Mouse (Mus musculus): ENCODE data around the gene Mchr1. TPM values are rescaled to one million over a fixed set of nuclear protein-coding genes. Genes with fewer than 3 reads are reported as not detected.

Gene Mchr1
- total RNA-seq, 2 experiments from 2014 or later, result not detected

- no peak for ATAC-seq (replicated peaks; ENCODE audit: poor library complexity)
Measured at GRCm38 (mm10) chr15:81267416-81267815, 32.1 kb downstream of the Mchr1 start.

- no peak for ATAC-seq (replicated peaks; ENCODE audit: poor library complexity)
Measured at GRCm38 (mm10) chr15:81272305-81273053, 37.2 kb downstream of the Mchr1 start.

- no peak for ATAC-seq (replicated peaks; ENCODE audit: poor library complexity)
Measured at GRCm38 (mm10) chr15:81273361-81273760, 38.1 kb downstream of the Mchr1 start.

GRCm38 (mm10) chr15:81277928-81278327 is 42.6 kb downstream of the Mchr1 start:
- ATAC-seq (replicated peaks; ENCODE audit: poor library complexity), result no peak

- no peak for ATAC-seq (replicated peaks; ENCODE audit: poor library complexity)
Measured at GRCm38 (mm10) chr15:81278699-81279098, 43.4 kb downstream of the Mchr1 start.

- ATAC-seq (replicated peaks; ENCODE audit: poor library complexity), result no peak
Measured at GRCm38 (mm10) chr15:81284121-81284734, 48.9 kb downstream of the Mchr1 start.

Other genes starting within 250 kb of the Mchr1 start
- 24.5 and 27.3 TPM in 2 replicates for gene Mrtfa, start 44.7 kb upstream of the Mchr1 start, total RNA-seq (2015)
- gene Mrtfa, start 44.7 kb upstream of the Mchr1 start, total RNA-seq (2017), result 11.1 and 17.6 TPM in 2 replicates
- 77.2 and 78.7 TPM in 2 replicates for gene Slc25a17, start 125.3 kb downstream of the Mchr1 start, total RNA-seq (2015)
- 89.4 and 90.6 TPM in 2 replicates for gene Slc25a17, start 125.3 kb downstream of the Mchr1 start, total RNA-seq (2017)
- gene St13, start 164.6 kb downstream of the Mchr1 start, total RNA-seq (2015), result 155 and 166 TPM in 2 replicates
- 258 and 365 TPM in 2 replicates for gene St13, start 164.6 kb downstream of the Mchr1 start, total RNA-seq (2017)
- 7.2 and 8.5 TPM in 2 replicates for gene Xpnpep3, start 164.6 kb downstream of the Mchr1 start, total RNA-seq (2015)
- 17.5 and 27.8 TPM in 2 replicates for gene Xpnpep3, start 164.6 kb downstream of the Mchr1 start, total RNA-seq (2017)
- not detected in 2 replicates for gene Dnajb7, start 172.8 kb downstream of the Mchr1 start, total RNA-seq (2015)
- 0.17 TPM in 1 of 2 replicates, not detected in the other for gene Dnajb7, start 172.8 kb downstream of the Mchr1 start, total RNA-seq (2017)
- 166 and 175 TPM in 2 replicates for gene Rbx1, start 230.8 kb downstream of the Mchr1 start, total RNA-seq (2015)
- 189 and 199 TPM in 2 replicates for gene Rbx1, start 230.8 kb downstream of the Mchr1 start, total RNA-seq (2017)

Data from megakaryocyte progenitor cell, adult 5-6 weeks (primary cell).